Mouse (Mus musculus) embryonic facial prominence, embryonic 14.5 days (tissue): ENCODE results near the gene Cenpn. TPM values are rescaled to one million over a fixed set of nuclear protein-coding genes. Genes with fewer than 3 reads are reported as not detected.

Experiments
- ATAC-seq: fragments of 200-750 bp; cut with Nextera tagmentation; 2 replicates; pipeline ENCODE4 v1.8.0; 2017; ENCODE audit warnings: low read depth, moderate number of reproducible peaks, moderate TSS enrichment
- DNase-seq: peaks from one replicate; pipeline ENCODE4 v3.0.0-alpha.2; 2015; ENCODE audit warnings: low spot score
- H3K27ac ChIP-seq: fragments of 300-500 bp; sonication (generic); replicated peaks from 2 replicates; pipeline ENCODE4 v1.5.1; 2014; ENCODE audit warnings: low read depth, mild to moderate bottlenecking, low read length, moderate library complexity
- H3K27me3 ChIP-seq: fragments of 300-500 bp; sonication (generic); replicated peaks from 2 replicates; pipeline ENCODE4 v1.6.1; 2014; ENCODE audit warnings: low read length; ENCODE audit not compliant: control insufficient read depth, insufficient read depth
- H3K36me3 ChIP-seq: fragments of 300-500 bp; sonication (generic); 2 replicates; pipeline ENCODE4 v1.6.1; 2014; ENCODE audit warnings: low read length, mixed read lengths; ENCODE audit not compliant: control insufficient read depth, insufficient read depth
- H3K4me1 ChIP-seq: fragments of 300-500 bp; sonication (generic); 2 replicates; pipeline ENCODE4 v1.6.1; 2014; ENCODE audit warnings: antibody characterized with exemption, low read length; ENCODE audit not compliant: control insufficient read depth, insufficient read depth
- H3K4me2 ChIP-seq: fragments of 300-500 bp; sonication (generic); 2 replicates; pipeline ENCODE4 v1.6.1; 2014; ENCODE audit warnings: low read depth, mild to moderate bottlenecking, low read length, moderate library complexity, mixed read lengths
- H3K4me3 ChIP-seq: fragments of 300-500 bp; sonication (generic); 2 replicates; pipeline ENCODE4 v1.5.1; 2014; ENCODE audit warnings: low read depth, mild to moderate bottlenecking, low read length
- H3K9ac ChIP-seq: fragments of 300-500 bp; sonication (generic); 2 replicates; pipeline ENCODE4 v1.6.1; 2014; ENCODE audit warnings: low read depth, mild to moderate bottlenecking, low read length, moderate library complexity, mixed read lengths
- H3K9me3 ChIP-seq: fragments of 300-500 bp; sonication (generic); 2 replicates; pipeline ENCODE4 v1.6.1; 2016; ENCODE audit warnings: low read length; ENCODE audit not compliant: control insufficient read depth
- WGBS: fragments of 180-500 bp; shearing (Covaris S2); extraction: QIAGEN DNeasy Blood & Tissue Kit; methylation state at CpG from one replicate; pipeline ENCODE4 v1.1.7; 2014; 5-methylcytosine and 5-hydroxymethylcytosine counted together
- polyA plus RNA-seq: library from polyadenylated mRNA; unstranded; fragments of >200 nt; fragmentation: Nextera tagmentation; extraction: Ambion mirVana; gene quantifications from 2 replicates; pipeline ENCODE4 v1.2.1, GENCODE M21; 2014

Cenpn gene
- polyA plus RNA-seq: 27.9 and 31.7 TPM in 2 replicates

- Histone ChIP-seq H3K27me3 (no peaks in the 10 kb centered on the region), H3K36me3 (peaks cover 15% of the 10 kb centered on the region; the same call in 1 of the 2 replicates)
- WGBS: under 1% methylated on average over 52 of the region's 57 CpGs
Observed at GRCm38 (mm10) chr8:116921337-116922059, at the start of gene Cenpn, which contains the start of gene Cmc2. TSS of gene Cenpn (plus strand) at chr8:116921730. TSS of gene Cmc2 (minus strand) at chr8:116921455.

GRCm38 (mm10) chr8:116872761-116873342, 48.7 kb upstream of the Cenpn start:
- Histone ChIP-seq H3K4me2 (no peak overlapping the region), H3K4me3 (no peak overlapping the region), H3K9ac (no peak overlapping the region), H3K27ac (no peak overlapping the region), H3K9me3 (no peaks in the 10 kb centered on the region), H3K4me1 (0 out of 2 replicates have a peak, but pooled peaks cover 7% of the 10 kb centered on the region), H3K36me3 (no peaks in the 10 kb centered on the region), H3K27me3 (no peaks in the 10 kb centered on the region)
- ATAC-seq (no peak), DNase-seq (no peak)
- 75% methylated on average over 2 of the region's 2 CpGs for WGBS

More at GRCm38 (mm10) chr8:116921337-116922059, at the start of gene Cenpn, which contains the start of gene Cmc2:
- Histone ChIP-seq H3K27ac (peak within 1 kb of the TSS; percentile 83), H3K4me1 (peaks cover 12% of the 10 kb centered on the region), H3K9ac (peak within 1 kb of the TSS; percentile 84), H3K4me2 (peak within 1 kb of the TSS; percentile 64), H3K9me3 (no peaks in the 10 kb centered on the region), H3K4me3 (peak within 1 kb of the TSS; percentile 80)
- peak; percentile 98 for DNase-seq
- ATAC-seq: peak; percentile 95

- no peaks in the 10 kb centered on the region for H3K9me3 ChIP-seq
- H3K4me2 ChIP-seq: no peak overlapping the region
- no peaks in the 10 kb centered on the region for H3K36me3 ChIP-seq
- 0 out of 2 replicates have a peak, but pooled peaks cover 7% of the 10 kb centered on the region for H3K4me1 ChIP-seq
- no peak overlapping the region for H3K4me3 ChIP-seq
- no peak for ATAC-seq
- H3K9ac ChIP-seq: no peak overlapping the region
- H3K27ac ChIP-seq: no peak overlapping the region
- no peak for DNase-seq
- 71% methylated on average over 11 of the region's 11 CpGs for WGBS
- no peaks in the 10 kb centered on the region for H3K27me3 ChIP-seq
Observed at GRCm38 (mm10) chr8:116873586-116873985, 47.9 kb upstream of the Cenpn start.

GRCm38 (mm10) chr8:116873986-116874385, 47.5 kb upstream of the Cenpn start:
- Histone ChIP-seq H3K27ac (no peak overlapping the region), H3K4me2 (no peak overlapping the region), H3K9me3 (no peaks in the 10 kb centered on the region), H3K27me3 (no peaks in the 10 kb centered on the region), H3K36me3 (no peaks in the 10 kb centered on the region), H3K4me1 (0 out of 2 replicates have a peak, but pooled peaks cover 7% of the 10 kb centered on the region), H3K4me3 (no peak overlapping the region), H3K9ac (no peak overlapping the region)
- WGBS: 81% methylated on average over 8 of the region's 8 CpGs
- ATAC-seq: no peak
- DNase-seq: no peak

GRCm38 (mm10) chr8:116875798-116876450, 45.6 kb upstream of the Cenpn start:
- Histone ChIP-seq H3K27me3 (no peaks in the 10 kb centered on the region), H3K4me3 (no peak overlapping the region), H3K9ac (no peak overlapping the region), H3K36me3 (no peaks in the 10 kb centered on the region), H3K4me1 (0 out of 2 replicates have a peak, but pooled peaks cover 7% of the 10 kb centered on the region), H3K9me3 (no peaks in the 10 kb centered on the region), H3K27ac (no peak overlapping the region), H3K4me2 (no peak overlapping the region)
- DNase-seq (no peak), ATAC-seq (no peak)
- 82% methylated on average over 17 of the region's 17 CpGs for WGBS

GRCm38 (mm10) chr8:116881396-116881795, 40.1 kb upstream of the Cenpn start:
- Histone ChIP-seq H3K9ac (no peak overlapping the region), H3K4me2 (no peak overlapping the region), H3K4me3 (no peak overlapping the region), H3K36me3 (0 out of 2 replicates have a peak, but pooled peaks cover 3% of the 10 kb centered on the region), H3K27me3 (no peaks in the 10 kb centered on the region), H3K9me3 (no peaks in the 10 kb centered on the region), H3K27ac (no peak overlapping the region), H3K4me1 (no peaks in the 10 kb centered on the region)
- no peak for ATAC-seq
- no peak for DNase-seq
- WGBS: 87% methylated on average over 8 of the region's 8 CpGs

- H3K9me3 ChIP-seq: no peaks in the 10 kb centered on the region
- 46% methylated on average over 4 of the region's 4 CpGs for WGBS
- peak; percentile 55; the same call in 1 of the 2 replicates for ATAC-seq
- H3K27me3 ChIP-seq: no peaks in the 10 kb centered on the region
- no peak overlapping the region for H3K4me2 ChIP-seq
- H3K36me3 ChIP-seq: peaks cover 32% of the 10 kb centered on the region
- no peak overlapping the region for H3K9ac ChIP-seq
- no peak overlapping the region for H3K27ac ChIP-seq
- H3K4me1 ChIP-seq: no peaks in the 10 kb centered on the region
- H3K4me3 ChIP-seq: no peak overlapping the region
- DNase-seq: peak; percentile 13
Observed at GRCm38 (mm10) chr8:116887813-116888212, 33.7 kb upstream of the Cenpn start.

GRCm38 (mm10) chr8:116891446-116891845, 30.1 kb upstream of the Cenpn start:
- Histone ChIP-seq H3K9ac (no peak overlapping the region), H3K27me3 (no peaks in the 10 kb centered on the region), H3K4me2 (no peak overlapping the region), H3K36me3 (peaks cover 28% of the 10 kb centered on the region), H3K4me1 (no peaks in the 10 kb centered on the region), H3K27ac (no peak overlapping the region), H3K4me3 (no peak overlapping the region), H3K9me3 (no peaks in the 10 kb centered on the region)
- 86% methylated on average over 5 of the region's 5 CpGs for WGBS
- ATAC-seq (no peak), DNase-seq (no peak)
